Mouse (Mus musculus): ENCODE measurements around the gene Zfp60. TPM values are rescaled to one million over a fixed set of nuclear protein-coding genes. Genes with fewer than 3 reads are reported as not detected.
"Not testable (repeated sequence)": the region's sequence is repeated elsewhere in the genome, so short reads cannot be mapped to it uniquely, and the experiment has no call there.

Zfp60 gene
- polyA plus RNA-seq, 1 experiment, result 0.38 TPM

DNA sequence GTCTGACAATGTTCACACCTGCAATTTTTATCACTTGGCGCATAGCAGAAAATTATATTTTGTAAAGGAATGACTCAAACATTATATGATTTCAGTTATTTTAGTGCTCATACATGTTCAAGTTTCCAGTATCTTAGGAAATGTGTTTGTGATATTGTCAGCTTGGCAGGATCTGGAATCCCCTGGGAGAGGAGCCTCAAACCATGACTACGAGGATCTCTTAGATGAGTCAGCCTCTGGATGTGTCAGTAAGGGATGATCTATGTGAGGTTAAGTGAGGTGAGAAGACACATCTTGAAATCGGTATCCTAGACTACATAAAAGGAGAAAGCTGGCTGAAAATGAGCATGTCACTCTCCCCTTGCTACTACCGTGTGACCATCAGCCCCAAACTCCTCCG, 58.1 kb downstream of the Zfp60 start:
- Histone ChIP-seq H3K4me3 (ENCODE audit: low read depth, low read length) (no peak overlapping the region), H3K4me1 (ENCODE audit: control insufficient read depth, insufficient read depth, insufficient read length, low read length) (no peaks in the 10 kb centered on the region), H3K27ac (ENCODE audit: insufficient read depth, low read depth, low read length) (no peak overlapping the region), H3K36me3 (ENCODE audit: control insufficient read depth, insufficient read depth, low read length) (no peaks in the 10 kb centered on the region), H3K27me3 (ENCODE audit: control insufficient read depth, insufficient read depth, low read length) (no peaks in the 10 kb centered on the region)
- 84% methylated on average over 5 of the region's 5 CpGs for WGBS
- TF ChIP-seq POLR2A (IDR thresholded peaks at IDR 0.05; ENCODE audit: low read depth, low read length), result no peak
- TF ChIP-seq CTCF (IDR thresholded peaks at IDR 0.05; ENCODE audit: extremely low read depth, insufficient read length, insufficient replicate concordance, low read depth, low read length), result no peak

DNA sequence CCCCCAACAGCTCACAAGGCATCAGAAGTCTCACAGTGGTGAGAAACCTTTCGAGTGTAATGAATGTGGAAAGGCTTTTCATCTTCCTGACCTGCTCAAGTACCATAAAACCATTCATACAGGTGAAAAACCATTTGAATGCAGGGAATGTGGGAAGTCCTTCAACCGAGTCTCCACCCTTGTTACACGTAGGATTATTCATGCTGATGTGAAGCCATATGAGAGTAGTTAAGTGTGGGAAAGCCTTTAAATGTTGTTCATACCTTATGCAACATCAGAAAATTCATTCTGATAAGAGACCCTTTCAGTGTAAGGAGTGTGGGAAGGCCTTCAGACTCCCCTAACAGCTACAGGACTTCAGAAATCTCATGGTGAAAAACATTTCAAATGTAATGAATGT, 62.7 kb downstream of the Zfp60 start:
- not testable (repeated sequence) for H3K36me3 ChIP-seq (ENCODE audit: control insufficient read depth, insufficient read depth, low read length); H3K27me3 ChIP-seq (ENCODE audit: control insufficient read depth, insufficient read depth, low read length); H3K27ac ChIP-seq (ENCODE audit: insufficient read depth, low read depth, low read length); H3K4me1 ChIP-seq (ENCODE audit: control insufficient read depth, insufficient read depth, insufficient read length, low read length); H3K4me3 ChIP-seq (ENCODE audit: low read depth, low read length)
- 18% methylated on average over 3 of the region's 3 CpGs for WGBS

DNA sequence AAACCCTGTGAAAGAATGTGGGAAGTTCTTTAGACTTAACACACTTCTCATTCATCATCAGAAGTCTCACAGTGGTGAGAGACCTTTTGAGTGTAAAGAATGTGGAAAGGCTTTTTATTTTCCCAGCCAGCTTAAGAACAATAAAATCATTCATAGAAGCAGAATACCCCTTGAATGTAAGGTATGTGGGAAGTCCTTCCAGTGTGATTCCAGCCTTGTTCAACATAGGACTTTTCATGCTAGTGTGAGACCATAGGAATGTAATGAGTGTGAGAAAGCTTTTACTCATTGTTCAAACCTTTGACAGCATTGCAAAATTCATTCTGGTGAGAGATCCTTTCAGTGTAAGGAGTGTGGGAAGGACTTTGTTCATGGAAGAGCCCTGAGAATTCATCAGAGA, 63.4 kb downstream of the Zfp60 start:
- H3K36me3 ChIP-seq (ENCODE audit: control insufficient read depth, insufficient read depth, low read length), result no peaks in the 10 kb centered on the region
- no peaks in the 10 kb centered on the region for H3K27me3 ChIP-seq (ENCODE audit: control insufficient read depth, insufficient read depth, low read length)
- no peak overlapping the region for H3K4me3 ChIP-seq (ENCODE audit: low read depth, low read length)
- no peak overlapping the region for H3K27ac ChIP-seq (ENCODE audit: insufficient read depth, low read depth, low read length)
- TF ChIP-seq CTCF (IDR thresholded peaks at IDR 0.05; ENCODE audit: extremely low read depth, insufficient read length, insufficient replicate concordance, low read depth, low read length), result no peak
- H3K4me1 ChIP-seq (ENCODE audit: control insufficient read depth, insufficient read depth, insufficient read length, low read length), result no peaks in the 10 kb centered on the region

DNA sequence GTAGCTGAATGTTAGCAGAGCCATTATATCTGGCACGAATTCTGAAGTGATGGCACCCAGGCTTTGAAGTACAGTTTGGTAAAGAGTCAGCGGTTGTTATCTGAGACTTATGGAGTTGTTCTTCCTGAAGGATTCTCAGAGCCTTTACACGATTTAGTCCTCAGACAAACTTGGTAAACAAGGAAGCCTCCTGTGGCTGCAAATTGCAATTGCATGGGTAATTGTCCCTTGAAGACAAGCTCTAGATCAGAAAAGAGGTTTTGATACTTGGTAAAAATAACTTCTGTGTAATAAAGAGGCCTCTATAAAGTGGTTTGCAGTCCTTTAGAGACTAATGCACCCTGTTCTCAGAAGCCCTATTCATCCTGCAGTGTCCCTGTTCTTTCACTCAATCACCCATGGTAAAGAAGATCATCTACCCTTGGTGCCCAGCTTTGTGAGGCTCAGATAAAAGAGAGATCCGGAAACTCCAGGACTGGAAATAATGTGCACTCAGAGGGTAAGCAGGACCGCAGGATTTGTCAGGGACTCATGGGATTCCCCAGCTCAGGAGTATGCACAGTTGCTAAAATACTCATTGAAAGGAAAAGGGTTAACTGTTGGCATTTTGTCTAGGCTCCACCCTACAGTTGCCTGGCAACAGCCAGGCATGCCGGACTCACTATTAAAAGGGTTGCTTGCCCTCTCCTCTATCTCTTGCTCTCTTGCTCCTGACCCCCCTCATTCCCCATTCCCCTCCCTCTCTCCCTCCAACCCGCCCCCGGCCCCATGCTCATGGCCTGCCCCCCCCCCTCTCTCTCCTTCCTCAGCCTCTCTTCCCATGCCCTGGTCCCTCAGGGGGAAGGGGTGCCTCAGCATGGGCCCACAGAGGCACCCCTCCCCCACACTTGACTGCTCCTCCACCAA, 67.0 kb downstream of the Zfp60 start:
- no peak overlapping the region for H3K4me3 ChIP-seq (ENCODE audit: low read depth, low read length)
- H3K27me3 ChIP-seq (ENCODE audit: control insufficient read depth, insufficient read depth, low read length), result no peaks in the 10 kb centered on the region
- H3K36me3 ChIP-seq (ENCODE audit: control insufficient read depth, insufficient read depth, low read length), result no peaks in the 10 kb centered on the region
- no peak overlapping the region for H3K27ac ChIP-seq (ENCODE audit: insufficient read depth, low read depth, low read length)
- no peaks in the 10 kb centered on the region for H3K4me1 ChIP-seq (ENCODE audit: control insufficient read depth, insufficient read depth, insufficient read length, low read length)
- TF ChIP-seq POLR2A (IDR thresholded peaks at IDR 0.05; ENCODE audit: low read depth, low read length) (no peak), CTCF (IDR thresholded peaks at IDR 0.05; ENCODE audit: extremely low read depth, insufficient read length, insufficient replicate concordance, low read depth, low read length) (no peak)
- 31% methylated on average over 8 of the region's 8 CpGs for WGBS

DNA sequence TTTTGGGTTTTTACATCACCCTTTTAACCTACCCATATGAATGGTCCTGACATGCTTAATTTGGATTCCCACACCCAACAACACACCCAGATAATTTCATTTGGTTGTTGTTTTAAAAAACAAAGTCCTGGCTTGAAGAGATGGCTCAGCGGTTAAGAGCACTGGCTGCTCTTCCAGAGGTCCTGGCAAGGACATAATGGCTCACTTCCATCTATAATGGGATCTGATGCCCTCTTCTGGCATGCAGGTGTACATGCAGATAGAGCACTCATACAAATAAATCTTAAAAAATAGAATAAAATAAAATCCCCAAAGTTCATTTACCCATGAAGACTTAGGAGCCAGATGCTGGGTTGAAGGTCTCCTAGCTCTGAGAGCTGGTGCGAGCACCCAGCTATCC, 69.9 kb downstream of the Zfp60 start:
- Histone ChIP-seq H3K4me3 (ENCODE audit: low read depth, low read length) (no peak overlapping the region), H3K27me3 (ENCODE audit: control insufficient read depth, insufficient read depth, low read length) (no peaks in the 10 kb centered on the region), H3K36me3 (ENCODE audit: control insufficient read depth, insufficient read depth, low read length) (no peaks in the 10 kb centered on the region), H3K27ac (ENCODE audit: insufficient read depth, low read depth, low read length) (no peak overlapping the region), H3K4me1 (ENCODE audit: control insufficient read depth, insufficient read depth, insufficient read length, low read length) (0 out of 2 replicates have a peak, but pooled peaks cover 2% of the 10 kb centered on the region)
- WGBS, result 53% methylated on average over 2 of the region's 2 CpGs
- no peak for TF ChIP-seq CTCF (IDR thresholded peaks at IDR 0.05; ENCODE audit: extremely low read depth, insufficient read length, insufficient replicate concordance, low read depth, low read length)
- TF ChIP-seq POLR2A (IDR thresholded peaks at IDR 0.05; ENCODE audit: low read depth, low read length), result no peak

DNA sequence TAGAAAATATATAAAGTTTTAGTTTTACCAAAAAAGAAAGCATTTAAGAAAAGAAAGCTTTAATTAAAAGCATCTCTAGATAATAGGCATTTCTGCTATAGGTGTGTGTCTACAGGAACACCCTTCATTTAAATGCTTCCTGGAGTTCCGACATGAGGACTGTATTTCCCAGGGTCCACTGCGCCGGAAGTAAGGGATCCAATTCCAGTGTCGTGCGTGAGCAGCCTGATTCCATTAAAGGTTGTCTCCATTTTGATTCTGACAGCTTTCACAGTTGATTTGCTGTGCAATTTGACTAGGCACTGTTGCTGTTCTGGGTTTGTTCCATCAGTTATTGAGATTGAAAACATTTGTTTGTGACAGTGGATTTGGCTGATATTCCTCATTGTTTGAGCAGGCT, 71.8 kb downstream of the Zfp60 start:
- WGBS, result 81% methylated on average over 5 of the region's 5 CpGs
- 0 out of 2 replicates have a peak, but pooled peaks cover 2% of the 10 kb centered on the region for H3K4me1 ChIP-seq (ENCODE audit: control insufficient read depth, insufficient read depth, insufficient read length, low read length)
- no peaks in the 10 kb centered on the region for H3K27me3 ChIP-seq (ENCODE audit: control insufficient read depth, insufficient read depth, low read length)
- H3K27ac ChIP-seq (ENCODE audit: insufficient read depth, low read depth, low read length), result no peak overlapping the region
- H3K4me3 ChIP-seq (ENCODE audit: low read depth, low read length), result no peak overlapping the region
- H3K36me3 ChIP-seq (ENCODE audit: control insufficient read depth, insufficient read depth, low read length), result peaks cover 2% of the 10 kb centered on the region; the same call in 1 of the 2 replicates
- TF ChIP-seq CTCF (IDR thresholded peaks at IDR 0.05; ENCODE audit: extremely low read depth, insufficient read length, insufficient replicate concordance, low read depth, low read length), result no peak

Other genes starting within 250 kb of the Zfp60 start
- 47.2 and 156 TPM in 2 replicates for gene Sertad1, start 244.5 kb upstream of the Zfp60 start, polyA plus RNA-seq (2012; rRNA removed)
- gene Prx, start 232.1 kb upstream of the Zfp60 start, polyA plus RNA-seq (2012; rRNA removed), result 0.37 and 0.68 TPM in 2 replicates
- 0.43 and 0.72 TPM in 2 replicates for gene Hipk4, start 208.1 kb upstream of the Zfp60 start, polyA plus RNA-seq (2012; rRNA removed)
- gene Pld3, start 178.2 kb upstream of the Zfp60 start, polyA plus RNA-seq (2012; rRNA removed), result 72.2 and 75.6 TPM in 2 replicates
- 9.8 and 19.7 TPM in 2 replicates for gene 2310022A10Rik, start 178.2 kb upstream of the Zfp60 start, polyA plus RNA-seq (2012; rRNA removed)
- 19.6 and 34.1 TPM in 2 replicates for gene Akt2, start 139.8 kb upstream of the Zfp60 start, polyA plus RNA-seq (2012; rRNA removed)
- 0.15 and 0.22 TPM in 2 replicates for gene Ttc9b, start 77.5 kb upstream of the Zfp60 start, polyA plus RNA-seq (2012; rRNA removed)
- gene Map3k10, start 56.8 kb upstream of the Zfp60 start, polyA plus RNA-seq (2012; rRNA removed), result 11.1 and 16.8 TPM in 2 replicates
- 0.06 and 0.56 TPM in 2 replicates for gene Zfp607b, start 42.0 kb upstream of the Zfp60 start, polyA plus RNA-seq (2012; rRNA removed)
- 0.09 and 0.15 TPM in 2 replicates for gene Zfp626, start 75.8 kb downstream of the Zfp60 start, polyA plus RNA-seq (2012; rRNA removed)
- 0.11 and 0.13 TPM in 2 replicates for gene Zfp59, start 107.2 kb downstream of the Zfp60 start, polyA plus RNA-seq (2012; rRNA removed)
- 0.11 and 0.13 TPM in 2 replicates for gene Zfp607a, start 126.1 kb downstream of the Zfp60 start, polyA plus RNA-seq (2012; rRNA removed)
- gene Zfp974, start 198.1 kb downstream of the Zfp60 start, polyA plus RNA-seq (2012; rRNA removed), result 0.39 and 0.48 TPM in 2 replicates
- 0.22 and 0.62 TPM in 2 replicates for gene Zfp780b, start 247.8 kb downstream of the Zfp60 start, polyA plus RNA-seq (2012; rRNA removed)